Mouse (Mus musculus) megakaryocyte, embryonic 14.5 days (primary cell): ENCODE results near the gene Smad9.

Experiments
- FLI1 ChIP-seq: IDR thresholded peaks from 2 replicates; pipeline ENCODE4 v1.6.1; 2012; ENCODE audit warnings: low read length, inconsistent platforms, mixed read lengths
- GATA1 ChIP-seq: IDR thresholded peaks from 3 replicates; pipeline ENCODE4 v1.6.1; 2012; ENCODE audit warnings: mixed read lengths, low read length, inconsistent platforms, borderline replicate concordance

DNA sequence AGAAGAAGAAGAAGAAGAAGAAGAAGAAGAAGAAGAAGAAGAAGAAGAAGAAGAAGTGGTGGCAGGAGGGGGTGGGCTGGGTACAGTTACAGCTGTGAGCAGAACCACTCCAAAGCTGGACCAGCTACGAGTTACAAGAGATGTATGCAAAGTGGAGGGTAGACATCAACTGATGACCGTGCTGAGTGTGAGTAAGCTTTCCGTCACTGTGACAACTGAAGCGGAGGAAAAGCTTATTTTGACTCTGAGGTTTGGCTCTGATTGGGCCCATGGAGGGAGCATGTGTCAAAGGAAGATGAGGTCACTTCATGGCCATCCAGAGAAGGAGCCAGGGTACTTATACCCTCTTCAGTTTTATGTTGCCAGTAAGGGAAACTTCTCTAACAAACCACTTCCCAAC, 2.0 kb upstream of the Smad9 start:
- no peak for TF ChIP-seq GATA1
- no peak for TF ChIP-seq FLI1
